Mouse (Mus musculus): ENCODE data around the gene Clpb.

GRCm38 (mm10) chr7:101691863-101692262 lies 28.4 kb downstream of the Clpb start:
- no peak for TF ChIP-seq CTCF (IDR thresholded peaks at IDR 0.05; ENCODE audit: borderline replicate concordance, insufficient read depth, low read length)
- TF ChIP-seq POLR2A (IDR thresholded peaks at IDR 0.05; ENCODE audit: low read depth, low read length): no peak

Measured in embryonic fibroblast, embryonic 13.5 days (primary cell).